In the genomic region with DNA sequence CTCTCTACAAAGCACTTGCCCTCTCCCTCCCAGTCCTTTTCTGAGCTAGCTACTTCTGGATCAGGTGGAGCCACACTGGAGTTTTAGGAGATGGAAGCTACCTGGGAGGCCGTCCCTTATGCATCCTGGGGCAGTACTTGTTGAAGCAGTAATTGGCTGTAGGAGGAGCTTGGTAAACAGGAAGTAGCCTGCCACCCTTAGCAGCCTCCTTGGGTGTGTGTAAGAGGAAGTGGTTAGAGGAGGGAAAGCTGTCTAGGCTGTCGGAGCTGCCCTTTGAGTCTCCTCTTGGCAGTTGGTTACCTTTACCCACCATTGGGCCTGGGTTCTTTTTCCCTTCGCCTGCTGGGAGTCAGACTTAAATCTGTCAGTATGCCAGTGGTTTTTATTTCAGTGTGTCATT, we compare ENCODE assay signal across 8 mouse cellular contexts. TPM values are rescaled to one million over a fixed set of nuclear protein-coding genes. Genes with fewer than 3 reads are reported as not detected.
DNase-seq lines count a peak whose midpoint lies in the region; ATAC-seq and TF ChIP-seq lines count a peak whose summit lies in the region.

No protein-coding gene starts in this region.

- no peak for TF ChIP-seq CTCF in cortical plate, adult 2 months (IDR thresholded peaks at IDR 0.05; ENCODE audit: extremely low read depth, insufficient read depth, low read length)

- ATAC-seq in megakaryocyte-erythroid progenitor cell, adult 5-6 weeks (replicated peaks; ENCODE audit: low FRiP score, low TSS enrichment, poor library complexity, severe bottlenecking) = peak; percentile 83

- no peak overlapping the region for H3K4me3 ChIP-seq in cortical plate, adult 2 months (ENCODE audit: insufficient read depth, low read length)

- no peak for TF ChIP-seq POLR2A in cortical plate, adult 2 months (IDR thresholded peaks at IDR 0.05; ENCODE audit: extremely low read depth, insufficient read depth, low read length)

- H3K4me1 ChIP-seq in cortical plate, adult 2 months (ENCODE audit: control insufficient read depth, insufficient read depth, low read length) = 0 out of 2 replicates have a peak, but pooled peaks cover 2% of the 10 kb centered on the region

- peak; percentile 96 for DNase-seq in heart, adult 11 months
- no peak for DNase-seq in heart, postnatal 4 days
- peak; percentile 44 to 74 for DNase-seq in kidney, postnatal 25 days
- DNase-seq in thymus, postnatal 36 days = peak; percentile 79 to 85
- DNase-seq in adrenal gland, adult 2 months = no peak
- no peak for DNase-seq in ovary, postnatal 10 days (ENCODE audit: low spot score)

- peak overlapping the region; percentile 43; the same call in 1 of the 2 replicates for H3K27ac ChIP-seq in cortical plate, adult 2 months (ENCODE audit: insufficient read depth, low read length)

RNA-seq across cellular contexts. Expression of a gene that starts 59.0 kb away (rescaled TPM):
- total RNA-seq in heart, postnatal 4 days (2021) = 100 to 1,000 TPM; 129 to 138 TPM
- polyA plus RNA-seq in cortical plate, adult 2 months (2012; rRNA removed) = 31.7 and 33.4 TPM in 2 replicates
- 27.9 and 38.7 TPM in 2 replicates for total RNA-seq in megakaryocyte-erythroid progenitor cell, adult 5-6 weeks (2014; fragmentation: Nextera tagmentation)
- total RNA-seq in megakaryocyte-erythroid progenitor cell, adult 5-6 weeks (2017) = 61.9 and 66.8 TPM in 2 replicates
- 10 to 100 TPM; 27.1 to 49.2 TPM for total RNA-seq in adrenal gland, adult 2 months (2021)
- 51.6 and 89.4 TPM in 2 replicates for polyA plus RNA-seq in adrenal gland, adult 2 months (2012; rRNA removed)

Comparison
In these comparisons a context has a peak if more than half of its experiments do, and no peak if none do; other contexts are left out.
1. DNase-seq: peak in heart, adult 11 months (single experiment), kidney, postnatal 25 days (2 of 2) and thymus, postnatal 36 days (2 of 2); none in heart, postnatal 4 days (single experiment), adrenal gland, adult 2 months (single experiment) and ovary, postnatal 10 days (single experiment).